Mouse (Mus musculus) heart, embryonic 11.5 days (tissue): ENCODE measurements around the gene Asl. TPM values are rescaled to one million over a fixed set of nuclear protein-coding genes. Genes with fewer than 3 reads are reported as not detected.

Source experiments
- ATAC-seq: fragments of 200-750 bp; cut with Nextera tagmentation; replicated peaks from 2 replicates; pipeline ENCODE4 v1.8.0; 2017; ENCODE audit warnings: moderate library complexity; ENCODE audit not compliant: insufficient number of reproducible peaks, low FRiP score, low TSS enrichment
- H3K27ac ChIP-seq: fragments of 300-500 bp; sonication (generic); 2 replicates; pipeline ENCODE4 v1.5.1; 2014; ENCODE audit warnings: mild to moderate bottlenecking, low read depth, low read length
- H3K27me3 ChIP-seq: fragments of 300-500 bp; sonication (generic); 2 replicates; pipeline ENCODE4 v1.6.1; 2014; ENCODE audit warnings: mild to moderate bottlenecking, low read length, mixed read lengths; ENCODE audit not compliant: control insufficient read depth, insufficient read depth
- H3K36me3 ChIP-seq: fragments of 300-500 bp; sonication (generic); 2 replicates; pipeline ENCODE4 v1.6.1; 2014; ENCODE audit warnings: mild to moderate bottlenecking, low read length, moderate library complexity, mixed read lengths; ENCODE audit not compliant: control insufficient read depth, insufficient read depth
- H3K4me1 ChIP-seq: fragments of 300-500 bp; sonication (generic); 2 replicates; pipeline ENCODE4 v1.6.1; 2014; ENCODE audit warnings: low read length; ENCODE audit not compliant: control insufficient read depth, insufficient read depth
- H3K4me2 ChIP-seq: fragments of 300-500 bp; sonication (generic); 2 replicates; pipeline ENCODE4 v1.6.1; 2014; ENCODE audit warnings: mild to moderate bottlenecking, moderate library complexity
- H3K4me3 ChIP-seq: fragments of 300-500 bp; sonication (generic); 2 replicates; pipeline ENCODE4 v1.5.1; 2014; ENCODE audit warnings: low read depth, low read length
- H3K9ac ChIP-seq: fragments of 300-500 bp; sonication (generic); 2 replicates; pipeline ENCODE4 v1.6.1; 2014; ENCODE audit warnings: mild to moderate bottlenecking, low read depth, low read length, moderate library complexity
- H3K9me3 ChIP-seq: fragments of 300-500 bp; sonication (generic); replicated peaks from 2 replicates; pipeline ENCODE4 v1.6.1; 2016; ENCODE audit warnings: low read length; ENCODE audit not compliant: control insufficient read depth
- WGBS: fragments of 180-500 bp; shearing (Covaris S2); extraction: QIAGEN DNeasy Blood & Tissue Kit; methylation state at CpG from one replicate; pipeline ENCODE4 v1.1.7; 2014; ENCODE audit not compliant: insufficient replicate concordance; 5-methylcytosine and 5-hydroxymethylcytosine counted together
- polyA plus RNA-seq: library from polyadenylated mRNA; unstranded; fragments of >200 nt; fragmentation: Nextera tagmentation; extraction: Ambion mirVana; gene quantifications from 2 replicates; pipeline ENCODE4 v1.2.1, GENCODE M21; 2014

Asl gene
- polyA plus RNA-seq, 1 experiment from 2014 or later: 18.6 TPM

DNA sequence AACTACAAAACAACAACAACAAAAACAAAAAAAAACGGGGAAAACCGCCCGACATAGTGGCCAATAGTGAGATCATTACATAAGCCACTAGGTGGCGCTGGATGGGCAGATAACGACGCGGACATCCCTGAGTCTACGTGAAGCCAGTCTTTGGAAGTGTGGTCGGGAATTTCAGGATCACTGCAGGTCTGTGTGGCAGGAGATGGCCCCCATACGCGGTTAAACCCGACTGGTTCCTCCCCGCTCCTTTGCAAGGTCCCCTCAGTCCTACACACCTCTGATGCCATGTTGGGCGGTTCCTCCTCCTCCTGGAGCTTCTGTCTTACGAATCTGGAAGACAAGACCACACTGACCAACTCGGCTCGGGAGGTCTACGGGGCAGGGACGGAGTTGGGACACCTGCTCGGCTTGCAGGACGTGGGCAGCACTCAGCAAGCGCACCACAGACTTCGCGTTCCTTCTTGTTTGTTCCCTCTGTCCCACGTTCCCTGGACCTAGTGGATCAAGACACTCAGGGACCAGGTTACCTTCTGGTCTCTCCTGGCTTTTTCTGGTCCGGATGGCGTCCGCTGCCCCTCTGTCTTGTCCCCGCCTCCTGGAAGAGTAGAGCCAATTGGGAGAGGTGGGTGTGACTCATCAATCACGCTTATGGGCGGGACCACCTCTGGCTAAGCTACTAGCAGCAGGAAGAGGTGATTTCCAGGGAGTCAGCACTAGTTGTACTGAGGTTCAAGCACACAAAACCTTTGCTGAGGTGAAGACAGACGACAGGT, 5.1 kb downstream of the Asl start:
- ATAC-seq: peak; percentile 91
- Histone ChIP-seq H3K4me1 (peaks cover 3% of the 10 kb centered on the region), H3K9me3 (no peaks in the 10 kb centered on the region), H3K4me3 (peak overlapping the region; percentile 66), H3K9ac (peak overlapping the region; percentile 73), H3K4me2 (peak overlapping the region; percentile 92), H3K27me3 (peaks cover 3% of the 10 kb centered on the region; the same call in 1 of the 2 replicates), H3K36me3 (no peaks in the 10 kb centered on the region), H3K27ac (no peak overlapping the region; the same call in 1 of the 2 replicates)
- WGBS: 0% methylated on average over 32 of the region's 32 CpGs

DNA sequence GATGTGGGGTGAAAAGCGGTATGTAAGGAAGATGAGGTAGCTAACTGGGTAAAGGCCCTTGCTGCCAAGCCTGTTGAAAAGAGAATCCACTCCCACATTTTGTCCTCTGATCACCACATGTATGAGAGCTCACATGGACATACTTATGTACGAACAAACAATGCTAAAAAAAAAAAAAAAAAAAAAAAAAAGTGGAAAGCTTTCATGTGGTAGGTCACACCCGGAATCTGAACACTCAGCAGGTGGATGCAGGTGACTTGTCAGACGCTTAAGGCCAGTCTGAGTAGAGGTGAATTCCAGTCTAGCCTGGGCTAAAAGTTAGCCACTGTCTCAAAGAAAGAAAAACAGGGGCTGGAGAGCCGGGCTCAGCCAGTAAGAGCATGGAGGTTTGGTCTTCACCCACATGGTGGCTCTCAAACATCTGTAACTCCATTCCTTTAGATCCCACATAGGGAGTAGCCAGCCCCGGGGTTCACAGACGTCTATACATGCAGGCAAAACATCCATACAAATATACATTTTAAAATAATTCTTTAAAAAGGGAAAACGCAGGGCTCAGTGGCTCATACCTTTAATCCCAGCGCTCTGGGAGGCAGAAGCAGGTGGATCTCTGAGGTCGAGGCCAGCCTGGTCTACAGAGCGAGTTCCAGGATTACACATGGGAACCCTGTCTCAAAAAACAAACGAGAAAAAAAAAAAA, 5.8 kb downstream of the Asl start:
- Histone ChIP-seq H3K9ac (no peak overlapping the region), H3K36me3 (no peaks in the 10 kb centered on the region), H3K4me2 (peak overlapping the region; percentile 92), H3K4me1 (peaks cover 3% of the 10 kb centered on the region), H3K9me3 (no peaks in the 10 kb centered on the region), H3K27me3 (peaks cover 3% of the 10 kb centered on the region; the same call in 1 of the 2 replicates), H3K27ac (no peak overlapping the region), H3K4me3 (peak overlapping the region; percentile 66; the same call in 1 of the 2 replicates)
- no peak for ATAC-seq
- 42% methylated on average over 12 of the region's 12 CpGs for WGBS

DNA sequence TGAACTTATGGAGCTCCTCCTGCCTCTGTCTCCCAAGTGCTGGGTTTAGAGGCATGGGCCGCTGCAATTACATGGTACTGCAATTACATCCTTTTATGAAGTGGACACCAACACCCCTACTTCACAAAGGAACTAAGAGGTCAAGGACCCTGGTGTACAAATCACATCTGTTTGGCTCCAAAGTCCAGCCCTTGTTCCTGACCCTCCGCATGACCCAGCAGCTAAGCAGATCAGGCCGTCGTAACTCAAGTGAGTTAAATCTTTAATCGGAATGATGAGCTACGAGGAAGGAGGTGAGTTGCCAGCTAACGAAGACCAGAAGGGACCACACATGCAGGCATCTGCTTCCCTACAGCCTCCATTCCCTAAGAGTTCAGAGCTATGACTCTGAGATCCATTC, 6.7 kb downstream of the Asl start:
- H3K4me2 ChIP-seq: no peak overlapping the region
- no peak overlapping the region for H3K4me3 ChIP-seq
- H3K9me3 ChIP-seq: no peaks in the 10 kb centered on the region
- H3K36me3 ChIP-seq: no peaks in the 10 kb centered on the region
- no peak overlapping the region for H3K9ac ChIP-seq
- 84% methylated on average over 7 of the region's 7 CpGs for WGBS
- ATAC-seq: no peak
- no peak overlapping the region for H3K27ac ChIP-seq
- H3K4me1 ChIP-seq: peaks cover 3% of the 10 kb centered on the region
- H3K27me3 ChIP-seq: peaks cover under 1% of the 10 kb centered on the region; the same call in 1 of the 2 replicates

DNA sequence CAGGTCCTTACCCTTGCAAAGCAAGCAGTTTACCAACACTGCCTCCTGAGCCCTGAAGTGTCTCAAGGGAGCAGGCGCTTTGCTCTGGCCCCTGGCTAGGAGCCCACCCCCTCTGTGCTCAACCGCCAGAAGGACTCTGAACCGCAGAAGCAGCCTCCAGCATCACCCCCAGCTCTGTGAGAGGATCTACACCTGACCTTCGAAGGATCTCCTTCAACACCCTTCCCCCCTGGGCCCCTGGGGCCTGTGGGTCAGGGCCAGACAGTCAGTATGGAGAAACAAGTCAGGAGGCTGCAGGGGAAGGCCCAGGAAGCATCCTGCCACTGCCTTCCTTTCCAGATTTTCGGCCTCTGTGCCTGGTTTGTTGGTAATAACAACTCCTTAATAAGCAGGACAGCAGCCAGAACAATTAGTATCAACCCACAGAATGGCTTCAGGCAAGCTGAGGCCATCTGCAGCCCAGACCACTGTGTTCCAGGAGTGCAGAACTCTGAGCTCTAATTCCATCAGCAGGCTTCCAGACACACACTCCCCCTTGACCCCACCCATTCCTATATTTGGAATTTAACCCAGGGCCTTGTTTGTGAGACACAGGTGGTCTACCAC, 7.6 kb downstream of the Asl start:
- Histone ChIP-seq H3K4me1 (peaks cover 3% of the 10 kb centered on the region), H3K27me3 (no peaks in the 10 kb centered on the region), H3K36me3 (no peaks in the 10 kb centered on the region), H3K9ac (peak overlapping the region; percentile 39; the same call in 1 of the 2 replicates), H3K4me3 (no peak overlapping the region), H3K9me3 (no peaks in the 10 kb centered on the region), H3K4me2 (no peak overlapping the region), H3K27ac (no peak overlapping the region)
- 53% methylated on average over 5 of the region's 5 CpGs for WGBS
- ATAC-seq: no peak

DNA sequence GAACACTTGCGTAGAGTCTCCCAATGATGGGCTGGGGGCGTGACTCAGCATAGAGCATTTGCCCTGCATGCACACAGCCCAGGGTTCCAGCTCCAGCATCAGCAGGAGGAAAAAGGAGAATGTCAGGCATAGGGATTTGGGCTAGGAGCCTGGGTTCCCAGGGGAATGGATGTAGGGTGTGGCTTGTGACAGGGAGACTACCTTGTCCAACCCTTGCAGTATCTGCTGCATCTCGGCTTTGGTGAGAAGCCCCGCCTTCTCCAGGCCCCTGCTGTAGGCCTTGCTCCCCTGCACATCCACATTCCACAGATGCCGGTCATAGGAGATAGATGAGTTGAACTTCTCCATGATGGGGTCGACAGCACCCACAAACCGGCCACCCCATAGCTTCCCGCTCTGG, 9.6 kb downstream of the Asl start:
- Histone ChIP-seq H3K4me1 (peaks cover 3% of the 10 kb centered on the region), H3K27me3 (no peaks in the 10 kb centered on the region), H3K36me3 (no peaks in the 10 kb centered on the region), H3K4me3 (no peak overlapping the region), H3K9me3 (no peaks in the 10 kb centered on the region), H3K9ac (no peak overlapping the region), H3K27ac (no peak overlapping the region), H3K4me2 (no peak overlapping the region)
- ATAC-seq: no peak
- WGBS: 49% methylated on average over 8 of the region's 8 CpGs

DNA sequence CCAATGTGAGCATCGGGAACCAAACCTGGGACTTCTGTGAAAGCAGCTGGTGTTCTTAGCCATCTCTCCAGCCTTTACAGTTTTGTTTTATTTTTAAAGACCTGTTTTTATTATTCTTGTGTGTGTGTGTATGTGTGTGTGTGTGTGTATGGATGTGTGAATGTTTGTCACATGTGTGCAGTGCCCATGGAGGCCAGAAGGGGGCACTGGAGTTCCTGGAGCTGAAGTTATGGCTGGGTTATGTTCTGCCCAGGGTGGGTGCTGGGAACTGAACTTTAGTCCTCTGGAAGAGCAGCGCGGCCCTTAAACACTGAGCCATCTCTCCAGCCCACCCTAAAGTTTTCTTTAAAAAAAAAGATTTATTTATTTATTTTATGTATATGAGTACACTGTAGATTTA, 13.9 kb downstream of the Asl start:
- no peaks in the 10 kb centered on the region; the same call in none of the 2 replicates for H3K36me3 ChIP-seq
- H3K9me3 ChIP-seq: 0 out of 2 replicates have a peak, but pooled peaks cover 6% of the 10 kb centered on the region
- WGBS: 93% methylated on average over 3 of the region's 3 CpGs
- H3K4me2 ChIP-seq: no peak overlapping the region
- H3K4me3 ChIP-seq: no peak overlapping the region
- no peak for ATAC-seq
- no peaks in the 10 kb centered on the region for H3K27me3 ChIP-seq
- H3K9ac ChIP-seq: no peak overlapping the region
- no peak overlapping the region for H3K27ac ChIP-seq
- H3K4me1 ChIP-seq: no peaks in the 10 kb centered on the region

DNA sequence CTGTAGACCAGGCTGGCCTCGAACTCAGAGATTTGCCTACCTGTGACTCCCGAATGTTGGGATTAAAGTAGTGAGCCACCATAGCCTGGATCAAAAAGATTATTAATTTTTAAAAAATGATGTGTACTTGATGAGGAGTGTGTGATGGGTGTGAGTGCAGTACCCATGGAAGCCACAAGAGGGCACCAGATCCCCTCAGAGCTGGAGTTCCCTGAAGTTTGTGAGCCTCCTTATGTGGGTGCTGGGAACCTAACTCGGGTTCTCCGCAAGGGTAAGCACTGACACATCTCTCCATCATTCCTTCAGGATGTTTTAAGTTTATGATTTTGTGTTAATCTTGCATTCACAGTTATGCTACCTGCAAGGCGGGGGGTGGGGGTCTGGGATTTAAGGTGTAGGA, 18.1 kb downstream of the Asl start:
- Histone ChIP-seq H3K9ac (no peak overlapping the region), H3K4me3 (no peak overlapping the region), H3K27me3 (no peaks in the 10 kb centered on the region), H3K9me3 (0 out of 2 replicates have a peak, but pooled peaks cover 6% of the 10 kb centered on the region), H3K4me2 (no peak overlapping the region), H3K36me3 (no peaks in the 10 kb centered on the region; the same call in none of the 2 replicates), H3K27ac (no peak overlapping the region), H3K4me1 (no peaks in the 10 kb centered on the region)
- 88% methylated on average over 5 of the region's 5 CpGs for WGBS
- no peak for ATAC-seq

DNA sequence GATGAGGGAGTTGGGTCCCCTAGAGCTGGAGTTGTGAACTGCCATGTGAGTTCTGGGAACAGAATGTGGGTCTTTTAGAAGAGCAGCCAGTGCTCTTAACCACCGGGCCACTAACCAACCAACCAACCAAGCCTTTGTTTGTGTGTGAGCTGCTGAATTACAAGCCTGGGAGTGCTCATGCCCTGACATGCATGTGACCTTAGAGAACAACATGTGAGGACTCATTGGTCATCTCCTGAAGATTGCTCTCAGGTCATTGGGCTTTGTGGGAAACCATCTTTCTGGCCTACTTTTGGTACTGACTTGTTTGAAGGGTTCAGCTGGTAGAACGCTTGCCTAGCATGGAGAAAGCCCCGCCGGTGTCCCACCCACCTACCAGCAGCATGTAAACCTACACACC, 19.3 kb downstream of the Asl start:
- H3K27ac ChIP-seq: no peak overlapping the region
- H3K9me3 ChIP-seq: 0 out of 2 replicates have a peak, but pooled peaks cover 6% of the 10 kb centered on the region
- no peak overlapping the region for H3K4me3 ChIP-seq
- no peak overlapping the region for H3K4me2 ChIP-seq
- ATAC-seq: no peak
- no peaks in the 10 kb centered on the region for H3K27me3 ChIP-seq
- no peak overlapping the region for H3K9ac ChIP-seq
- no peaks in the 10 kb centered on the region for H3K4me1 ChIP-seq
- no peaks in the 10 kb centered on the region; the same call in none of the 2 replicates for H3K36me3 ChIP-seq
- 97% methylated on average over 4 of the region's 4 CpGs for WGBS
